Mouse (Mus musculus) yolk sac, embryonic 10.5 days (tissue): ENCODE measurements around the gene Adtrp.

ENCODE experiments used
- DNase-seq: peaks from one replicate; pipeline ENCODE4 v3.0.0-alpha.2; 2017; ENCODE audit warnings: low spot score

Gene Adtrp

DNA sequence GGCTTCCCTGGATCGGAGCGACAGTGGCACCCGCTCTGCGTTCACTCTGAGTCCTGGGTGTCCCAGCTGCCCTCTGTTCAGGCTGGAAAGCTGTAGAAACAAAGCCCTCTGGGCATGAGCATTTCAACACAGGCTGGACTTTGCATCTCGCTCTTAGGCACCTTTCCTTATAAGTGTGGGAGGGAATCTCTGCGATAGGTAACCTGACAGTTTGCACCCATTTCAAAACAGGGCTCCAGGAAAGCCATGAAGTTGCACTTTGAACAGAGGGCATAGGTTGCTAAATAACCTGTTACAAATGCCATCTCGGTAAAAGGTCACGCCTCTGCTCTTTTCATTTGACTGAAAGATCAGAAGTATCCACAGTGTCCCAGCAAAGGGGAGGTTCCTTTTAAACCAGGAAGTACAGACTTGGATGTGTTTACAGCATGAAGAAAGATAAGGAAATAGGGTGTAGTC, 19.2 kb downstream of the Adtrp start:
- peak; percentile 68 for DNase-seq

DNA sequence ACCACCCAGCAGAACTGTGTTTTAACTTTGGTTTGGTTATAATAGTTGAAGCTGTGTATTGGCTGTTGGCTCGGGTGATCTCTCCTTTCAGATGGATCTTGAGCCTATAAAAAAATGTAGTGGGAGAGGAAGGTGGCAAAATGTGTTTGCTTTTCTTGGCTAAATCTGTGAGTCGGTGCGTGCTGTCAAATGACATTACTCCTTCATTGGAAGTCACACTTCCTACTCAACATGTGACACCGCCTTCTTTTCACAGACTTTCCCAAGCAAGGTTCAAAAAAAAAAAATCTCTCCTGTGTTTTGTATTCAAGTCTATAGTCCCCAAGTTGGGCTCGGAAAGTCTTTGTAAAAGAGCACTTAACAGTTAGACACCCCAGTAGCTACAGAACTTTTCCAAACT, 19.9 kb downstream of the Adtrp start:
- no peak for DNase-seq

DNA sequence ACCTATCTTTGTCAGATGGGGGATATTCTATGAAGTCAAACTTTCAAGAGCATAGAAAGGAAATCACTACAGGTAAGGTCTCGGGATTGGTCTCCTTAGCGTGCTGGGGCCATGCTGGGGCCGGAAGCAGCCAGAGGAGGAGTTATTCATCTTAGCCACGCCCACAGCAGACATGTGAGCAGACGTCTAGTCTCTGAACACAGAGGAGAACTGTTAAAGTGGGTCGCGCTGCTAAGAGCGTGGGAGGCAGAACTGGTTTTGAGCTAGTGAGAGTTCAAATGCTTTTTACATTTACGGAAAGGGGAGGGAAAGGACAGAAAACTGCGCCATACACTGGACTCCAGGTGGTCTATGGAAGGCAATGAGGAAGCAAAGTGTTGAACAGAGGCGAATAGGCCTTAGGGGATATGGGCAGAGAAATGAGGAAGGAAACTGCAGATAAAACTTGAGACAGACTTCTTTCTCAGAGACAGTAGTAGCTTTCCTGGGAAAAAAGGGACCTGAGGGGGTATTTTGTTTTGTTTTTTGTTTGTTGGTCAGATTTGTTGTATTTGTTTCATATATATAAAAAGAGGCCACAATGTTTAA, 22.0 kb downstream of the Adtrp start:
- DNase-seq: no peak

DNA sequence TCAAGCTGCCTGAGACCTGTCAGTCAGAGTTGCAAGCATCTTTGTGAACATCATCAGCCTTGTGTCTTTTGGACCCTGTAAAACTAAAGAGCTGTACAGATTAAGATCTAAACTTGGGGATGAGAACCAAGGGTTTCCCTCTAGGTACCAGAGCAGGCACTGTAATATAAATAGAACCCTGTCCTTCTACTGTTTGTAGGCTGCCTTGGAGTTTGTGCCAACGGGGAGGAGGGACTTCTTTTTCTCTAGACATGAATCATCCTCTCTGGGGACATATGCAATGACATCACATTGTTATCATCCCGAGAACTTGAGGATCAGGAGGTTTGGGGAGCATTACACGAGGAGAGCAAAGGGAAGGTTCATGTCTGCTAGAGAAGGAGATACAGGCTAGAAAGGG, 24.4 kb downstream of the Adtrp start:
- no peak for DNase-seq

DNA sequence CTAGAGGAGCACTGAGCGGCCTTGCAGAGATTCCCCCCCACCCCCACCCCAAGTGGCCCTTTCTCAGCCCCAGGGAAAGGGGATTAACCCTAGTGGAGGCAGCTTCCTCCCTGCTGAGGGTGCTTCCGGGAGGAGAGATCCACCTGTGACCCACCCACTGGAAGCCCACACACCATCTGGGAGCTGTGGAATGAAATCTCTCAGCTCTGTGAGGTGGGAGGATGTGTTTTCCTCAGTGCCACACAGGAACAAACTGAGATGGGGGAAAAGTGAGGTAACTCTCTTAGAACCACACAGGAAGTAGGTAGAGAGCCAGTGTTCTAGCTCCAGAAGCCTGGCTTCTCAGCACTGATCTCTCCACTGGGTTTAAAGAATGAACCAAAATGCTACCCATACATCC, 24.9 kb downstream of the Adtrp start:
- no peak for DNase-seq

DNA sequence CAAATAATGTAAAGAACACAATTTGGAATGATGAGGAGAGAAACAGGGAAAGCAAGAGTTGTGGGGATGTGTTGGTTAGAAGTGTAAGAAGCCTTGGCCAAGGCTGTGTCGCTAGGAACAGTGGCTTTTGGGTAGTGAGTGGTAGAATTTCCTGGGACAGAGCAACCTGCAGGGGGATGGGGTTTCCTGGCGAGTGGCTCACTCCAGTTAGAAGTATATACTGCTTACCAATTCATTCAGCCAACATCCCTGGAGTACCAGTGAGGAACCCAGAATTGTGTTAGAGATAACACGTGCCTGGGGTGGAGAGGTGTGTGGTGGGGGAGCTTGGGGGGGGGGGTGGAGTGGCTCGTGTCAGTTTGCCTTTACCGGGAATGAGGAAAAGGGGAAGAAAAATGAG, 25.4 kb downstream of the Adtrp start:
- DNase-seq: no peak

DNA sequence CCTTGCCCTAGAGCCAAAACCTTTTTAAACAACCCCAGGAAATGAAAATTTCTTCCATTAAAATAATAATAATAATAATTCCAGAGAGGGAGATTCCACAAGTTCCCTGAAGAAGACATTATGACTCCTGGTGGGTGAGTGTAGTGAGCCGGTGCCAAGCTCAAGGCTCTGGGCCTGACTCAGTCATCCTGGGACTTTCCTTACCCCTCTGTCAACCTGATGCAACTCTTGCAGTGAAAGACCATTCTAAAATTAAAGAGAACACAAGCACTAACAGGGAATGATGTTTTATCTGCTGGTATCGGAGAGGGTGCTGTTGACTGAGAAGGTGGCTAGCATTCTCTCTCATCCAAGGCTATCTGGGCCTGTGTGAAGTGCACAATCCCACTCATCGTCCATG, 26.5 kb downstream of the Adtrp start:
- no peak for DNase-seq

DNA sequence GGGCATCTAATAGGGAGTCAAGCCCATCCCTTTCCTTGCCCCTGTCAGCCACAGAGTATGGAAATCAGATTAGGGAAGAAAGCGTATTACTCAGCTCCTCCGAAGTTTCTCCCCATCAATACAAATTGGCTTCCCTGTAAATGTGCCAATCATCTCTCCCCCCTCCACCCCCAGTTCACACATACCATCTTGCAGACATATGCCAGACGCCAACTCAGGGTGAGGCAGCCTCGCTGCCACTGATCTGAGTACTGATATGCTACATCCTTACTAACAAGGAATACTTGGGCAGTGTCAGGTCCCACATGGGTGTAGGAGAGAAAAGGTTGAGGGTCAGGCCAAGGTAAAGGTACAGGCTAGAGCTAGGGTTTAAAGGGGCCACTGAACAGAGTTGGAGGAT, 27.6 kb downstream of the Adtrp start:
- no peak for DNase-seq

DNA sequence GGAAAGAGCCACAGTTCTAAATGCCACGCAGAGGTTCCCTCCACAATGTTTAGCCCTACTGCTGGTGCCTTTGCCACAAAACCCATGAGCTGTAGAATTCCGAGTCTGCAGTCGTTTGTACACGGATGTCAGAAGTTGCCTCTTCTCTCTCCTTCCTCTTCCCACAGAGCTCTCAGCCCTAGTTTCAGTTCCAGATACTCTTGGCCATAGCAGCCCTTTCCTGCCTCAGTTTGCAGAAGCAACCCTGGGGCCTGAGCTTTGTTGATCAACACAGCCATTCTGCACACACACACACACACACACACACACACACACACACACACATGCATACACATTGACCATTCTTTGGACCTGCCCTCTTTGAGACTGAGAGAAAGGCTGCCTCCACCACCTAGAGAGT, 28.0 kb downstream of the Adtrp start:
- no peak for DNase-seq

DNA sequence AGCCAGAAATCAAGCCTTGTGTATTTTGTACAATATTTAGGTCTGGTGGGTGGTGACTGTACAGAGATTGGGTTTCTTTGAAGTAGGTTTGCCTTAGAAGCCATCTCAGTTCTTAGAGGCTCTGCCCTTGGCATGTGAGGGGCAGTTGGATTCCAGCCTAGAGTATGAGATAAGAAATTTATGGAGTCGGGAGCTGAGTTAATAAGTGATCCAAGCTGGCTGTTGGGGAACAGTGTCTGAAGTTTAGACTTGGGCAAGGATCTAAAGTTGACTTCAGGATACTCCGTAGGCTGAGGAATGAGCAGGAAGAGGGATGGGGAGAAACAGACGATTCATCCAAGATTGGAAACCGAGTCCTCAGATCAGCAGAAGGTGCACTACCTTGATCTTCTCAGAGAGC, 29.9 kb downstream of the Adtrp start:
- DNase-seq: no peak

DNA sequence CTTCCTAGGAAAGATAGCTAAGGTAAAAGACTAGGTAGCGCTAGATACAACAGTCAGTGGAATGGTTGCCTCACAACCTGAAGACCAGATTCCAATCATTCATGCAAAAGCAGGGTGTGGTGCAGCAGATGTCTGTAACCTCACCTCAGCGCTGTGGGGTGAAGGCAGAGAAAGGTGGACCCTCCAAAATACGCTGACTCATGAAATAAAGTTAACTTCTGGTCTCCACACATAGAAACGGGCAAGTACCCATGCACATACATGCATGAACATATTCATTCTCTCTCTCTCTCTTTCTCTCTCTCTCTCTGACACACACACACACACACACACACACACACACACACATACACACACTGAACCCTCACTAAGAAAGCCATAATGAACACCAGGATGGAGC, 30.8 kb downstream of the Adtrp start:
- DNase-seq: no peak

DNA sequence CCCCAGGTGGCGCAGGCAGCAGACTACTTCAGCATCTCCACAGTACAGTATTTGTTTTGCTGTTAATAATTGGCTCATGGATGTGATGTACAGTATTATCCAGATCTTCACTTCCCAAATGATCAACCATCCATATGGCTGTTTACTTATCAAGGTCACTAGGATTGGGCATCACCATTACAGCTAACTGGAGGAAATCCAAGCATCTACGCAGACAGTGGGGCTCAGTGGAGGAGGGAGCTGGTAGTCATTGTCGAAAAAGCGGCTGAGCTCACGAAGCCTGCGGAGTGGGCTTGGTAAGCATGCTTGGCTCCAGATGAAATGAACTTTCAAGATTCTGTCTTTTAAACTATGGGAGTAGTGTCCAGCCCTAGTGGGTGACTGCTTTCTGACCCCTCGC, 36.7 kb downstream of the Adtrp start:
- DNase-seq: no peak

DNA sequence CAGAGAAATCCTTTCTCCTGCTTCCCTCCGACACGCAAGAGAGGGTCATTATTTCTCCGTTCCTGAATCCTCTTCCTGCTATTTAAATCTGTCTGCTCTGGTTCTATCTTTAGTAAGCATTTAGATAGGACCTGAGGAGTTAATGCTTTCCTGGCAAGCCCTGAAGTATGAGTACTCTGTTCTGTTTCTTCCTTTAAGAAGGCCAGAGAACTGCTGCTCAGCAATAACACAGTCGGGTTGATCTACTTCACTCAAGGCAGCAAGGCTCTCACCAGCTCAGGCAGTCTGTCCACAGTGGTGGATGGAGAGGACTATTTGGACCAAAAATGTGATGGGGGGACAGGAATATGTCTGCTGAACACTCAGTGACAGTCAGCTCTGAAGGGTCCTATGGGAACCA, 39.7 kb downstream of the Adtrp start:
- no peak for DNase-seq

DNA sequence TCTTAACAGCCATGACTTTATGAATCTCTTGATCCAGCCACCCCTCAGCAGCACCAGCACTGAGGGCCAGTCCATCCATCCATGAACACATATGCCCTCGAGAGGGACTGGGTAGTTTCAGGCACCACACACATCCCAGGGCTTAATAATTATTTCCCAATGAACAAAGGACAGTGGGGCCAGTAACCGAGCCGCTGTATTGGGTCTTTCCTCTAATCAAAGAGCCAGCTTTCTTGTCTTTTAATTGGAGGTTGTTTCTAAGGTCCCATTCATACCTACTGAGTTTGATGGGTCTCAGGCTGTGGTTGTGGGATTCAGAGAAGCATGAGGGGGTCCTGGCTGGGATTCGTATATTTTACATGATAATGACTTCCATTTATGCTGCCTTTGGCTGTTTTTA, 40.2 kb downstream of the Adtrp start:
- no peak for DNase-seq

DNA sequence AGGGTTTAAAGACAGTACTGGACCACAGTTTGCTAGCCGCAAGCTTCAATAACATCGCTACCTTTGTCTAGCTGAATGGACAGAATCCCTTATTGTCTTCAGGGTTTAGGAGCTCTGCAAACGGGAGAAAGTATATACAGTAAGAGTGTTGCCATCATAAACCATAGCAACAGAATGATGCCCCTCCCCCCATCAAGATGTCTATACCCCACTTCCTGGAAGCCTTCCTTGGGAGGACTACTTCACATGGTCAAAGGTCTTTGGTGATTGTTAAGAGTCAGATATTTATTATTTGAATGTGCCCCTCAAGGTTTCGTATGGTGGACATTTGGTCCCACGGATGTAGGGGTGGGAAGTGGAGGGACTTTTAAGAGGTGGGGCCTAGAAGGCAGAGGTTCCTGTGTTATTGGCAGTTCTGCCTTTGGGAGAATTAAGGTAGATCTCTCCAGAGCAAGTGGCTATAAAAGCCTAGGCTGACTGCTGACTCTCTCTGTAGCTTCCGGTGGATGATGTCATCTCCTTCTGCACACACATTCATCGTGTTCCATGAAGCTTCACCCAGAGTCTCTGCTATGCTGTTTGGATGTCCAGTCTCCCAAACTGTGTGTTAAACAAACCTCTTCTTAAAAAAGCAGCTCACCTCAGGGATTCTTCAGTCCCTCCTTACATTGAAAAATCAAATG, 42.2 kb downstream of the Adtrp start:
- DNase-seq: no peak

DNA sequence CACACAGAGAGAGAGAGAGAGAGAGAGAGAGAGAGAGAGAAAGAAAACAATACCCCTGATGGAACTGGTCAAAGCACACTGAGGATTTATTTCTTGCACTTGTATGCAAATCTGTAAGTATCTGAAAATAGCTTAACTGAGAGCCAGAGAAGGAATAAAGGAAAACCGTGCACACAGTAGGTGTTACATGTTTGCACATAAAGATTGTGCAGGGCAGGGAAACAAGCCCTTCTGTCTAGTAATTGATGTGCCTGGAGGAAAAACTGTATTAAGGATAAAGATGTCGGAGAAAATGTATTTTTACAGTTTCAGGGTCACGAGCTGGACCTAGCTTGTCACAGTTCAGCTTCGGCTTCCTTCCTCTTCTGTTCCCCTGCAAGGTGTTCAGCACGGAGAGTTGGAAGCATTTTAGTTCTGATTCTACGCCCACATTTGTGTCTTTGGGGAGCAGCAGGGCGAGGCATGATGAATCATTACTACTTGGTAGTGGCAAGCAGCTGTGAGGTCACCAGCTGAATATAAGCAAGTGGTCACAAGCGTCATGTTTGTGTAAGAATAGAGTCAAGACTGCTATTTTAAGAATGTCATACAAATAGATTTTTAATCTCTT, 43.7 kb downstream of the Adtrp start:
- no peak for DNase-seq

DNA sequence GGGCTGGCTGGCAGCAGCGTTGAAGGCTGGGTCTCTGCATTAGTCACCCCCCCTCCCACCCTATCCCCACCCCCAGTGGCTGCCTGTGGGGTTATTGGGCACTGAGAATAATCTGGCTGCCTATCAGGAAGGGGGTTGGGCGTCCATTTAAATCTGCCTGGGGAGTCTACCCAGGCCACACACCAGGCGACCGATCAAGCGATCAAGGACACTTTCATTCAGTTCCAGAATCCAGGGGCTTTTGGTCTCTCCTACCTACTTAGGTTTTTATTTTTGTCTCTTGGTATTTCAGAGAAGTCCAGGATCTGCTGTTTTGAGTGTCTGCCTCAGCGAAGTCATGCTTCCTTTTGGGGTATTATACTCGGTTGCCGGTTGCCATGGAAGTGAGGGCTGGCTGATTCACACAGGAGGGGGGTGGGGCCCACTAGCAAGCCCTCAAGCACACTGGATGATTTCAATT, 46.3 kb downstream of the Adtrp start:
- no peak for DNase-seq

DNA sequence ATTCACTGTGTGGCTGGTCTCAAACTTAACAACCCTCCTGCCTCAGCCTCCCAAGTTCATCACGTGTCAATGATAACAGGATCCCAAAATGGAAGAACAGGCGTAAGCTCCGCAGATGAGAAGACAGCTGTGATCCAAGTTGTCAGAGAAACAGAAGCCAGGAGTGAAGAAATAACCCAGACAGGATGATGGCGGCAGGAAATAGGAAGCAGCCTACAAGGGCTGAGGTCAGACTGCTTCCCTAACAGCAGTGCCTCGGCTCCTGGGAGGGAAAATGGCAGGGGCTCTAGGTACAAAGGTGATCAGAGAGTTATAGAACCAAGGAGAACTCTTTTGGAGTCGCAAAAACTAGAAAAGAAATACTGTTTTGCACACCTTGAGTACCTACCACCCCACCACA, 54.6 kb downstream of the Adtrp start:
- no peak for DNase-seq

DNA sequence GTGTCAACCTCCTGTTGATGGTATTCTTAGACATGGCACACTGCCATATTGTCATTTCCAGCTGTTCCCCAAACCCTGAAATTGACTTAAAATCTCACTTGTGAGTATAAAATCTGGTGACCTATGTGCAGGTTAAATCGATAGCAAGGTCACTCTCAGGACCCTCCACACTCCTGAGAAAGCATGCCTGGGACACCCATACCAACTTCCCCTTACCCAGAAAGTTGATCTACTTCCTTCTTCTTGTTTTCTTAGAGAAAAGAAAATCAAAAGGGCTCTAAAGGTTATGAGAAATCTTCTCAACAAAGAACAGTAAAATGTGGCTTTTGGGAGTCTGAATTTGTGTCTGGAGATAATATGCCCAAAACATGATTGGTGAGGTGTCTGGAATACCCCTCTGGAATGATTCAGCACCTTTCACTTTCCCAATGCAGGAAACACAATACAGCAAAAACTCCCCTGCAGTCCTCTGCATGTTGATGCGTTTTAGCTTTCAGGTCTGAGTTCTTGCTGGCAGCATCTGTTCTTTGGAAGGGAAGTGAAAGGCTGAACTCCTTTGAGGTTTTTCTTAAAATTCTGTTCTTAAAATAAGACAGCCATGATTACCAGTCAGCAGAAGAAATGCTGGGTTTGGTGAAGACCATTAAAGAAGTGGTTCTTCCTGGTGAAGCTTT, 59.5 kb downstream of the Adtrp start:
- DNase-seq: no peak

DNA sequence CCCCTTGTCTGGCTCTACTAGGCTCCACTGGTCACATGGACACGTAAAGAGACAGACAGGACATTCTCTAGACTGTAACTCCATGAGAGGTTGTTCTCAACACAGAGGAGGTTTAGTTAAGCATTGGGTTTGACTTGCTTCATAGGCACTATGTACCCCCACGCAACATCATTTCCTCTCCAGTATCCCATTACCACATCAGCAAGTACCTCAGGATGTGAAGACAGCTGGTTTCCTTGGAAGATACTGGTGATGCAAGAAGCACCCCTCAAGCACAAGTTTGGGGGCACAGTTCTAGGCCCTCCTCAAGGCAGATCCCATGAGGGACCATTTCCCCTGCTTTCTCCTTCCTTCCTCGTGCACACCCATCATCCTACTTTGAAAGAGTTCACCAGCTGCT, 60.8 kb downstream of the Adtrp start:
- DNase-seq: no peak

DNA sequence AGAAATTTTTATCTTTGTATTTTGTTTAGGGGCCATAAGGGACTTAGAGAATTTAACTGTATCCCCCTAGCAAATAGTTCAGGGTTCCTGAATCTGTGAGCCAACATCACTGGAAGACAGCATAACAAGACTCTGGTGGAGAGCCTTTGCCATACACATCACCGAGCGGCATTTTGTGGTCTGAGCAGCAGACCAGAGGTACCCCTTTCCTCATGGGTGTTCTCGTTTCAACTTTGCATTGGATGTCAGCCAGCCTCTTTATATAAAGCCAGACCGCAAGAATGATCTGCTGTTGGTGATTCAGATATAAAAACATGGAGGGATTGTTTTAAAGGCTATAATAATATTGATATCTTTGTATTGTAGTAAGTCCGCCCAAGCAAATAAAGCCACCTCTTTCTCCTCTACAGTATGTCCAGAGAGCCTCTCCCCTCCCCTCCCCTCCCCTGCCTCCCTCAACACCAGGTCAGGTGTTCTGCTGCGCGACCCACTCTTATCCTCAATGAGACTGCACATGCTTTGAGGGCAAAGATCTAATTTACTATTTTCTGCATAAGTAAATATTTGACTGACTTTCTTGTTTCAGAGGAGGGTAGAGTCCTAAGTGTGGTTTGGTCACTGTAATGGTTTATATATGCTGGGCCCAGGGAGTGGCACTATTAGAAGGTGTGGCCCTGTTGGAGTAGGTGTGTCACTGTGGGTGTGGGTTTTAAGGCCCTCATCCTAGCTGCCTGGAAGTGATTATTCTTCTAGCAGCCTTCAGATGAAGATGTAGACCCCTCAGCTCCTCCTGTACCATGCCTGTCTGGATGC, 62.4 kb downstream of the Adtrp start:
- DNase-seq: no peak

DNA sequence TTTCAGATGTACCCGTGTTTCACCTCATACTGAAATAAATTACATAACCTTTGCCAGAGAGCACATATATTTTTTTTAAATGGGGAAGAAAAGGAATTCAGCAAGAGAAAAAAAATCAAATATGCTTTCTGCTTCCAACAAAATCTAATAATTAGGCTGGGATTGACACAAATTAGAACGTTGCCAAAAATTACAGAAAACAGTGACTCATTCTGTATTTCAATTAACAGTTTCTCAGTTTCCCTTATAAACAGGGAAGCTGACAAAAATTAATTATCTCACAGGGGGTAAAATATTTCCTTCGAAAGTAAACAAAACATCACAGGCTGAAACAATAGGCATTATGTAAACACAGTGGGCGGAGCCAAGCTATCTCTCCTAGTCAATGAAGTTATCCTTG, 67.2 kb downstream of the Adtrp start:
- DNase-seq: no peak
